ENCODE assay signal across 51 mouse cellular contexts in the genomic region with DNA sequence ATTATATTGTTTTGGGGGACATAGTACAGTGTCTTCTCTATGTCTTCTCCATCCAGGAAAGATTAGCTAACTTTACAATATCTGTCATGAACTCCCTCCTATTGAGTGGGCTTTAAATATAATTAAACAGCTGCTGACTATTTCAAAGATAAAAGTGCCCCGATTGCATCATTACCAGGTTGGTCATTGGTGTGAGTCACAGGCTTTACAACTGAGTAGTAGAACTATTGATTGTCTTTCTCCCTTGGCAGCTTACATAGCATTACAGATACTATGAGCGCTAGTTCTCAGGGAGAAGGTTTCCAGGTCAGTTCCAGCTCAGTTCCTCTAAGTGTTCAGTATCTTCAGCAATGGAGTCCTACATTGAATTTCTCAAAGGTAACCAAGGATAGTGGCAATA. TPM values are rescaled to one million over a fixed set of nuclear protein-coding genes. Genes with fewer than 3 reads are reported as not detected.
"Had no signal": no experiment of that assay in that cellular context is flagged by ENCODE, and none has a peak within 500 bp of the region (broad histone marks: within the 10 kb centered on the region; RNA-seq: fewer than 3 reads in every experiment).

No protein-coding gene starts in this region.

- DNase-seq: heart, adult 2 months; heart, postnatal 10 days; heart, postnatal 14 days; heart, postnatal 36 days; heart, postnatal 4 days; kidney, adult 11 months; kidney, adult 18-20 months; kidney, adult 2 months; kidney, adult 8-10 months; kidney, adult 9 months; kidney, postnatal 10 days; kidney, postnatal 14 days; kidney, postnatal 25 days; kidney, postnatal 36 days; kidney, postnatal 4 days; layer of hippocampus, adult 9-11 months; layer of hippocampus, postnatal 36 days had no signal

- ATAC-seq: hindbrain, embryonic 16.5 days; hindbrain, postnatal 0 days; inflammation-experienced regulatory T-cells, adult 6 months; intestine, embryonic 15.5 days; intestine, postnatal 0 days had no signal

- H3K27me3 ChIP-seq: heart, embryonic 12.5 days; heart, embryonic 13.5 days; heart, embryonic 15.5 days; hindbrain, embryonic 12.5 days; hindbrain, embryonic 13.5 days; hindbrain, embryonic 15.5 days; intestine, embryonic 15.5 days had no signal

- H3K9me3 ChIP-seq: heart, embryonic 10.5 days; heart, embryonic 12.5 days; heart, embryonic 13.5 days; heart, embryonic 15.5 days; hindbrain, embryonic 10.5 days; hindbrain, embryonic 12.5 days; hindbrain, embryonic 13.5 days; hindbrain, embryonic 15.5 days; intestine, embryonic 15.5 days; kidney, embryonic 15.5 days had no signal

- H3K9ac ChIP-seq: heart, embryonic 12.5 days; heart, embryonic 13.5 days; heart, embryonic 15.5 days; hindbrain, embryonic 12.5 days; hindbrain, embryonic 13.5 days; hindbrain, embryonic 14.5 days; hindbrain, embryonic 15.5 days; intestine, embryonic 15.5 days; kidney, embryonic 15.5 days had no signal

- H3K4me1 ChIP-seq: heart, embryonic 10.5 days; heart, embryonic 12.5 days; heart, embryonic 13.5 days; heart, embryonic 15.5 days; hindbrain, embryonic 10.5 days; hindbrain, embryonic 12.5 days; hindbrain, embryonic 13.5 days; hindbrain, embryonic 15.5 days; intestine, embryonic 15.5 days; kidney, embryonic 15.5 days had no signal

- H3K36me3 ChIP-seq: heart, embryonic 10.5 days; heart, embryonic 12.5 days; heart, embryonic 13.5 days; heart, embryonic 15.5 days; hindbrain, embryonic 10.5 days; hindbrain, embryonic 12.5 days; hindbrain, embryonic 13.5 days; hindbrain, embryonic 15.5 days; intestine, embryonic 15.5 days; kidney, embryonic 15.5 days had no signal

- H3K4me3 ChIP-seq: heart, adult 2 months; heart, embryonic 10.5 days; heart, embryonic 12.5 days; heart, embryonic 13.5 days; heart, embryonic 15.5 days; hindbrain, embryonic 10.5 days; hindbrain, embryonic 12.5 days; hindbrain, embryonic 13.5 days; hindbrain, embryonic 15.5 days; intestine, embryonic 15.5 days; kidney, embryonic 15.5 days; layer of hippocampus, adult 2 months had no signal

- H3K4me2 ChIP-seq: heart, embryonic 11.5 days; heart, embryonic 12.5 days; heart, embryonic 13.5 days; heart, embryonic 15.5 days; hindbrain, embryonic 12.5 days; hindbrain, embryonic 13.5 days; hindbrain, embryonic 14.5 days; hindbrain, embryonic 15.5 days; intestine, embryonic 15.5 days; kidney, embryonic 15.5 days had no signal

- H3K27ac ChIP-seq: heart, adult 2 months; heart, embryonic 10.5 days; heart, embryonic 13.5 days; heart, embryonic 15.5 days; hindbrain, embryonic 10.5 days; hindbrain, embryonic 12.5 days; hindbrain, embryonic 13.5 days; hindbrain, embryonic 14.5 days; hindbrain, embryonic 15.5 days; hindbrain, postnatal 0 days; intestine, embryonic 15.5 days; kidney, embryonic 15.5 days; kidney, postnatal 0 days; layer of hippocampus, adult 2 months had no signal

RNA-seq across cellular contexts. Expression of gene Serpina7, which starts 6.5 kb away (rescaled TPM):
- total RNA-seq: heart, adult 2 months; heart, adult 8-10 months; heart, postnatal 10 days; heart, postnatal 14 days; heart, postnatal 25 days; heart, postnatal 36 days; heart, postnatal 4 days; hematopoietic stem cell, adult 5-6 weeks; hindbrain, postnatal 0 days; layer of hippocampus, adult 18-20 months; layer of hippocampus, adult 2 months; layer of hippocampus, adult 8-10 months; layer of hippocampus, postnatal 10 days; layer of hippocampus, postnatal 14 days; layer of hippocampus, postnatal 25 days; layer of hippocampus, postnatal 36 days had no signal
- polyA plus RNA-seq: heart, adult 2 months; heart, embryonic 10.5 days; heart, embryonic 11.5 days; heart, embryonic 13.5 days; heart, embryonic 14.5 days; heart, embryonic 15.5 days; heart, embryonic 16.5 days; heart, postnatal 0 days; hindbrain, embryonic 11.5 days; hindbrain, embryonic 12.5 days; hindbrain, embryonic 13.5 days; hindbrain, embryonic 14.5 days; hindbrain, embryonic 15.5 days; hindbrain, embryonic 16.5 days; hindbrain, postnatal 0 days; inflammation-experienced regulatory T-cells, adult 6 months; intestine, embryonic 14.5 days; intestine, embryonic 15.5 days; kidney, embryonic 14.5 days; kidney, embryonic 15.5 days; kidney, embryonic 16.5 days; large intestine, adult 2 months had no signal

RNA-seq across cellular contexts. Expression of gene 4930513O06Rik, which starts 7.5 kb away (rescaled TPM):
- total RNA-seq: heart, adult 2 months; heart, adult 8-10 months; heart, postnatal 10 days; heart, postnatal 14 days; heart, postnatal 25 days; heart, postnatal 36 days; heart, postnatal 4 days; hematopoietic stem cell, adult 5-6 weeks; hindbrain, postnatal 0 days; layer of hippocampus, adult 18-20 months; layer of hippocampus, adult 2 months; layer of hippocampus, adult 8-10 months; layer of hippocampus, postnatal 10 days; layer of hippocampus, postnatal 14 days; layer of hippocampus, postnatal 25 days; layer of hippocampus, postnatal 36 days had no signal
- polyA plus RNA-seq: heart, adult 2 months; heart, embryonic 10.5 days; heart, embryonic 11.5 days; heart, embryonic 12.5 days; heart, embryonic 13.5 days; heart, embryonic 14.5 days; heart, embryonic 15.5 days; heart, embryonic 16.5 days; heart, postnatal 0 days; hindbrain, embryonic 10.5 days; hindbrain, embryonic 11.5 days; hindbrain, embryonic 12.5 days; hindbrain, embryonic 13.5 days; hindbrain, embryonic 14.5 days; hindbrain, embryonic 15.5 days; hindbrain, embryonic 16.5 days; hindbrain, postnatal 0 days; inflammation-experienced regulatory T-cells, adult 6 months; intestine, embryonic 14.5 days; intestine, embryonic 15.5 days; intestine, postnatal 0 days; kidney, adult 2 months; kidney, embryonic 14.5 days; kidney, embryonic 15.5 days; kidney, embryonic 16.5 days; kidney, postnatal 0 days; large intestine, adult 2 months had no signal
